Mouse (Mus musculus): ENCODE measurements around the gene Scaf4. TPM values are rescaled to one million over a fixed set of nuclear protein-coding genes. Genes with fewer than 3 reads are reported as not detected.

Scaf4 gene
- polyA plus RNA-seq, 1 experiment: 16.2 TPM

- Histone ChIP-seq H3K4me3 (ENCODE audit: insufficient read depth, poor library complexity, severe bottlenecking) (no peak overlapping the region), H3K36me3 (ENCODE audit: control insufficient read depth, insufficient read depth) (peaks cover 39% of the 10 kb centered on the region)
- TF ChIP-seq FOSL1 (IDR thresholded peaks at IDR 0.05; ENCODE audit: insufficient read depth, low read length, poor library complexity, severe bottlenecking) (no peak), USF1 (IDR thresholded peaks at IDR 0.05; ENCODE audit: low read depth) (no peak), CEBPB (IDR thresholded peaks at IDR 0.05; ENCODE audit: low read depth) (no peak), CTCF (IDR thresholded peaks at IDR 0.05; ENCODE audit: control insufficient read depth, insufficient read depth, insufficient read length) (no peak), MYOD1 (IDR thresholded peaks at IDR 0.05; ENCODE audit: control insufficient read depth, insufficient read length, low read depth) (no peak), MAX (IDR thresholded peaks at IDR 0.05) (no peak), MYOG (IDR thresholded peaks at IDR 0.05; ENCODE audit: control insufficient read depth, extremely low read depth, insufficient read length) (no peak)
These were observed 50.6 kb downstream of the Scaf4 start for GRCm38 (mm10) chr16:90233702-90234101.

GRCm38 (mm10) chr16:90231302-90231701 is 53.0 kb downstream of the Scaf4 start:
- peaks cover 49% of the 10 kb centered on the region for H3K36me3 ChIP-seq (ENCODE audit: control insufficient read depth, insufficient read depth)

More at GRCm38 (mm10) chr16:90233702-90234101, 50.6 kb downstream of the Scaf4 start:
- no peaks in the 10 kb centered on the region for H3K27me3 ChIP-seq (ENCODE audit: control insufficient read depth, insufficient read depth, insufficient read length)
- no peak overlapping the region for H3ac ChIP-seq (ENCODE audit: control insufficient read depth, insufficient read length, low read depth)
- no peaks in the 10 kb centered on the region for H3K79me3 ChIP-seq (ENCODE audit: low read depth)
- H3K79me2 ChIP-seq (ENCODE audit: control insufficient read depth, insufficient read depth): no peaks in the 10 kb centered on the region

GRCm38 (mm10) chr16:90229897-90230296 is 54.4 kb downstream of the Scaf4 start:
- H3ac ChIP-seq (ENCODE audit: control insufficient read depth, insufficient read length, low read depth): no peak overlapping the region
- TF ChIP-seq CTCF (IDR thresholded peaks at IDR 0.05; ENCODE audit: control insufficient read depth, insufficient read depth, insufficient read length) (no peak), MYOD1 (IDR thresholded peaks at IDR 0.05; ENCODE audit: control insufficient read depth, insufficient read length, low read depth) (no peak), CEBPB (IDR thresholded peaks at IDR 0.05; ENCODE audit: low read depth) (no peak), FOSL1 (IDR thresholded peaks at IDR 0.05; ENCODE audit: insufficient read depth, low read length, poor library complexity, severe bottlenecking) (no peak), MAX (IDR thresholded peaks at IDR 0.05) (no peak), MYOG (IDR thresholded peaks at IDR 0.05; ENCODE audit: control insufficient read depth, extremely low read depth, insufficient read length) (no peak), USF1 (IDR thresholded peaks at IDR 0.05; ENCODE audit: low read depth) (no peak)
- H3K4me3 ChIP-seq (ENCODE audit: insufficient read depth, poor library complexity, severe bottlenecking): no peak overlapping the region
- H3K79me3 ChIP-seq (ENCODE audit: low read depth): peaks cover 7% of the 10 kb centered on the region
- H3K36me3 ChIP-seq (ENCODE audit: control insufficient read depth, insufficient read depth): peaks cover 53% of the 10 kb centered on the region
- H3K27me3 ChIP-seq (ENCODE audit: control insufficient read depth, insufficient read depth, insufficient read length): no peaks in the 10 kb centered on the region
- peaks cover 9% of the 10 kb centered on the region for H3K79me2 ChIP-seq (ENCODE audit: control insufficient read depth, insufficient read depth)

More at GRCm38 (mm10) chr16:90231302-90231701, 53.0 kb downstream of the Scaf4 start:
- Histone ChIP-seq H3K79me2 (ENCODE audit: control insufficient read depth, insufficient read depth) (no peaks in the 10 kb centered on the region), H3K27me3 (ENCODE audit: control insufficient read depth, insufficient read depth, insufficient read length) (no peaks in the 10 kb centered on the region), H3K4me3 (ENCODE audit: insufficient read depth, poor library complexity, severe bottlenecking) (no peak overlapping the region), H3ac (ENCODE audit: control insufficient read depth, insufficient read length, low read depth) (no peak overlapping the region), H3K79me3 (ENCODE audit: low read depth) (peaks cover 1% of the 10 kb centered on the region)
- TF ChIP-seq MAX (IDR thresholded peaks at IDR 0.05) (no peak), MYOD1 (IDR thresholded peaks at IDR 0.05; ENCODE audit: control insufficient read depth, insufficient read length, low read depth) (no peak), USF1 (IDR thresholded peaks at IDR 0.05; ENCODE audit: low read depth) (no peak), CEBPB (IDR thresholded peaks at IDR 0.05; ENCODE audit: low read depth) (no peak), FOSL1 (IDR thresholded peaks at IDR 0.05; ENCODE audit: insufficient read depth, low read length, poor library complexity, severe bottlenecking) (no peak), CTCF (IDR thresholded peaks at IDR 0.05; ENCODE audit: control insufficient read depth, insufficient read depth, insufficient read length) (no peak), MYOG (IDR thresholded peaks at IDR 0.05; ENCODE audit: control insufficient read depth, extremely low read depth, insufficient read length) (no peak)

- Histone ChIP-seq H3K79me3 (ENCODE audit: low read depth) (peaks cover 46% of the 10 kb centered on the region), H3K27me3 (ENCODE audit: control insufficient read depth, insufficient read depth, insufficient read length) (no peaks in the 10 kb centered on the region), H3K4me3 (ENCODE audit: insufficient read depth, poor library complexity, severe bottlenecking) (peak overlapping the region; percentile 75), H3ac (ENCODE audit: control insufficient read depth, insufficient read length, low read depth) (peak overlapping the region; percentile 64), H3K79me2 (ENCODE audit: control insufficient read depth, insufficient read depth) (peaks cover 52% of the 10 kb centered on the region), H3K36me3 (ENCODE audit: control insufficient read depth, insufficient read depth) (peaks cover 41% of the 10 kb centered on the region)
- TF ChIP-seq MYOG (IDR thresholded peaks at IDR 0.05; ENCODE audit: control insufficient read depth, extremely low read depth, insufficient read length) (no peak), MYOD1 (IDR thresholded peaks at IDR 0.05; ENCODE audit: control insufficient read depth, insufficient read length, low read depth) (no peak), CEBPB (IDR thresholded peaks at IDR 0.05; ENCODE audit: low read depth) (no peak), MAX (IDR thresholded peaks at IDR 0.05) (no peak), USF1 (IDR thresholded peaks at IDR 0.05; ENCODE audit: low read depth) (no peak), CTCF (IDR thresholded peaks at IDR 0.05; ENCODE audit: control insufficient read depth, insufficient read depth, insufficient read length) (no peak), FOSL1 (IDR thresholded peaks at IDR 0.05; ENCODE audit: insufficient read depth, low read length, poor library complexity, severe bottlenecking) (no peak)
These were observed 62.7 kb downstream of the Scaf4 start for GRCm38 (mm10) chr16:90221441-90222070.

GRCm38 (mm10) chr16:90220892-90221431 is 63.3 kb downstream of the Scaf4 start:
- H3K27me3 ChIP-seq (ENCODE audit: control insufficient read depth, insufficient read depth, insufficient read length): no peaks in the 10 kb centered on the region
- H3K79me3 ChIP-seq (ENCODE audit: low read depth): peaks cover 46% of the 10 kb centered on the region
- peaks cover 52% of the 10 kb centered on the region for H3K79me2 ChIP-seq (ENCODE audit: control insufficient read depth, insufficient read depth)
- peak overlapping the region; percentile 75 for H3K4me3 ChIP-seq (ENCODE audit: insufficient read depth, poor library complexity, severe bottlenecking)
- peak overlapping the region; percentile 64 for H3ac ChIP-seq (ENCODE audit: control insufficient read depth, insufficient read length, low read depth)
- peaks cover 35% of the 10 kb centered on the region for H3K36me3 ChIP-seq (ENCODE audit: control insufficient read depth, insufficient read depth)
- TF ChIP-seq MYOD1 (IDR thresholded peaks at IDR 0.05; ENCODE audit: control insufficient read depth, insufficient read length, low read depth): no peak
- TF ChIP-seq CTCF (IDR thresholded peaks at IDR 0.05; ENCODE audit: control insufficient read depth, insufficient read depth, insufficient read length): no peak
- no peak for TF ChIP-seq FOSL1 (IDR thresholded peaks at IDR 0.05; ENCODE audit: insufficient read depth, low read length, poor library complexity, severe bottlenecking)
- TF ChIP-seq CEBPB (IDR thresholded peaks at IDR 0.05; ENCODE audit: low read depth): no peak
- TF ChIP-seq MYOG (IDR thresholded peaks at IDR 0.05; ENCODE audit: control insufficient read depth, extremely low read depth, insufficient read length): no peak
- no peak for TF ChIP-seq MAX (IDR thresholded peaks at IDR 0.05)
- TF ChIP-seq USF1 (IDR thresholded peaks at IDR 0.05; ENCODE audit: low read depth): no peak
